Comparison of ENCODE assay signal across 9 mouse cellular contexts in the genomic region with DNA sequence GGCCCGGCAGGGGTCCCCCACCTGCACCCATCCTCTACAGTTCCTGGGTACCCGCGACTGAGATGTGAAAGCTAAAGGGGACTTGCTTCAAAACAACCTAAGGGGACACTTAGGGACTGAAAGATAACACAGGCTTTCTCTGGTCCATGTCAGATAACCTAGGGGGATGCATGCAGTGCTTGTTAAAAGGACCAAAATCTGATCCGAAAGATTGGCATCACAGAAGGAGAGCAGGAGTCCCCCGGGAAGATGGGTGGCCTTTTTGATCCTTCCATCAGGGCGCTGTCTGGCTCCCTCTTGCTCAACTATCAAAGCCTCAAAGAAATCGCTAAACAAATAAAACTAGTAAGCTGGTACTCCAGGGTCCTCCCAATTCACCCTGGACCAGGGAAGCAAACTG. TPM values are rescaled to one million over a fixed set of nuclear protein-coding genes. Genes with fewer than 3 reads are reported as not detected.
DNase-seq lines count a peak whose midpoint lies in the region; ATAC-seq lines count a peak whose summit lies in the region.
"Had no signal": no experiment of that assay in that cellular context is flagged by ENCODE, and none has a peak within 500 bp of the region (broad histone marks: within the 10 kb centered on the region; RNA-seq: fewer than 3 reads in every experiment).

No protein-coding gene starts in this region.

- peak overlapping the region; percentile 94 for H3K4me2 ChIP-seq in heart, embryonic 11.5 days
- peak overlapping the region; percentile 99 for H3K4me2 ChIP-seq in hindbrain, embryonic 13.5 days
- H3K4me2 ChIP-seq in midbrain, embryonic 11.5 days: peak overlapping the region; percentile 98

- no peak overlapping the region for H3K9ac ChIP-seq in heart, embryonic 11.5 days (ENCODE audit: low read depth, low read length)
- peak overlapping the region; percentile 77 for H3K9ac ChIP-seq in hindbrain, embryonic 13.5 days
- H3K9ac ChIP-seq in midbrain, embryonic 11.5 days (ENCODE audit: low read length): peak overlapping the region; percentile 62

- H3K27me3 ChIP-seq in heart, embryonic 11.5 days (ENCODE audit: control insufficient read depth, insufficient read depth, low read length): peaks cover 35% of the 10 kb centered on the region
- peaks cover 53% of the 10 kb centered on the region for H3K27me3 ChIP-seq in hindbrain, embryonic 13.5 days
- H3K27me3 ChIP-seq in midbrain, embryonic 11.5 days (ENCODE audit: control insufficient read depth, insufficient read depth, low read length): peaks cover 32% of the 10 kb centered on the region

- 2% methylated on average over 7 of the region's 7 CpGs for WGBS in heart, embryonic 11.5 days (ENCODE audit: insufficient replicate concordance)
- WGBS in hindbrain, embryonic 13.5 days: 1% methylated on average over 7 of the region's 7 CpGs
- 1% methylated on average over 7 of the region's 7 CpGs for WGBS in midbrain, embryonic 11.5 days

- H3K9me3 ChIP-seq in heart, embryonic 11.5 days (replicated peaks; ENCODE audit: control insufficient read depth, low read length): no peaks in the 10 kb centered on the region
- no peaks in the 10 kb centered on the region for H3K9me3 ChIP-seq in hindbrain, embryonic 13.5 days
- no peaks in the 10 kb centered on the region for H3K9me3 ChIP-seq in midbrain, embryonic 11.5 days (ENCODE audit: control insufficient read depth, low read length)

- no peak for ATAC-seq in heart, embryonic 11.5 days (replicated peaks; ENCODE audit: insufficient number of reproducible peaks, low FRiP score, low TSS enrichment)
- no peak for ATAC-seq in hindbrain, embryonic 13.5 days (ENCODE audit: low FRiP score)
- ATAC-seq in midbrain, embryonic 11.5 days (ENCODE audit: low FRiP score): no peak

- H3K27ac ChIP-seq in heart, embryonic 11.5 days (ENCODE audit: low read depth, low read length): no peak overlapping the region
- no peak overlapping the region; the same call in 1 of the 2 replicates for H3K27ac ChIP-seq in hindbrain, embryonic 13.5 days
- no peak overlapping the region for H3K27ac ChIP-seq in midbrain, embryonic 11.5 days (ENCODE audit: low read depth, low read length)

- H3K4me3 ChIP-seq in heart, embryonic 11.5 days (ENCODE audit: low read depth, low read length): peak overlapping the region; percentile 49
- H3K4me3 ChIP-seq in hindbrain, embryonic 13.5 days: peak overlapping the region; percentile 67
- H3K4me3 ChIP-seq in midbrain, embryonic 11.5 days (ENCODE audit: low read depth, low read length): peak overlapping the region; percentile 43

- DNase-seq in heart, adult 9 months (ENCODE audit: low spot score in 2 of 2): no peak
- peak; percentile 18 for DNase-seq in MN1 (ENCODE audit: low spot score)
- peak; percentile 92 for DNase-seq in midbrain, embryonic 11.5 days (ENCODE audit: low spot score, missing footprints)
- no peak for DNase-seq in right cerebral cortex, postnatal 14 days
- no peak for DNase-seq in thymus, postnatal 14 days
- no peak for DNase-seq in thymus, postnatal 4 days
- DNase-seq: thymus, postnatal 25 days had no signal

- H3K36me3 ChIP-seq in heart, embryonic 11.5 days (ENCODE audit: control insufficient read depth, insufficient read depth, low read length): no peaks in the 10 kb centered on the region
- H3K36me3 ChIP-seq in hindbrain, embryonic 13.5 days: no peaks in the 10 kb centered on the region
- H3K36me3 ChIP-seq in midbrain, embryonic 11.5 days (ENCODE audit: control insufficient read depth, insufficient read depth, low read length): no peaks in the 10 kb centered on the region

- peaks cover 6% of the 10 kb centered on the region; the same call in 1 of the 2 replicates for H3K4me1 ChIP-seq in heart, embryonic 11.5 days (ENCODE audit: control insufficient read depth, insufficient read depth, low read length)
- peaks cover 32% of the 10 kb centered on the region for H3K4me1 ChIP-seq in hindbrain, embryonic 13.5 days (replicated peaks)
- peaks cover 15% of the 10 kb centered on the region for H3K4me1 ChIP-seq in midbrain, embryonic 11.5 days (ENCODE audit: control insufficient read depth, insufficient read depth, low read length)

RNA-seq across cellular contexts. Expression of a gene that starts 0.4 kb away (rescaled TPM):
- 0.62 and 0.66 TPM in 2 replicates for polyA plus RNA-seq in heart, embryonic 11.5 days (2014; fragmentation: Nextera tagmentation; extraction: Ambion mirVana)
- polyA plus RNA-seq in hindbrain, embryonic 13.5 days (2015; fragmentation: Nextera tagmentation; extraction: Ambion mirVana): 3.0 and 4.1 TPM in 2 replicates
- 7.0 and 7.3 TPM in 2 replicates for polyA plus RNA-seq in midbrain, embryonic 11.5 days (2014; fragmentation: Nextera tagmentation; extraction: Ambion mirVana)

RNA-seq across cellular contexts. Expression of a gene that starts 18.2 kb away (rescaled TPM):
- not detected in 2 replicates for polyA plus RNA-seq in heart, embryonic 11.5 days (2014; fragmentation: Nextera tagmentation; extraction: Ambion mirVana)
- 0.39 and 1.0 TPM in 2 replicates for polyA plus RNA-seq in hindbrain, embryonic 13.5 days (2015; fragmentation: Nextera tagmentation; extraction: Ambion mirVana)
- 0.31 and 0.54 TPM in 2 replicates for polyA plus RNA-seq in midbrain, embryonic 11.5 days (2014; fragmentation: Nextera tagmentation; extraction: Ambion mirVana)

Comparison
In these comparisons a context has a peak if more than half of its experiments do, and no peak if none do; other contexts are left out.
1. DNase-seq: peak in MN1 (single experiment) and midbrain, embryonic 11.5 days (single experiment); none in heart, adult 9 months (0 of 2), right cerebral cortex, postnatal 14 days (single experiment), thymus, postnatal 14 days (single experiment) and thymus, postnatal 4 days (single experiment).
2. Peak in every context shown above with its lines, with median percentiles within 50 percentile points of each other: H3K4me2 ChIP-seq and H3K4me3 ChIP-seq.